Mouse (Mus musculus): ENCODE results near the gene Tmem120b.
A peak's percentile ranks its signal among the peaks of the same experiment; 100 is the strongest.

The Tmem120b gene

DNA sequence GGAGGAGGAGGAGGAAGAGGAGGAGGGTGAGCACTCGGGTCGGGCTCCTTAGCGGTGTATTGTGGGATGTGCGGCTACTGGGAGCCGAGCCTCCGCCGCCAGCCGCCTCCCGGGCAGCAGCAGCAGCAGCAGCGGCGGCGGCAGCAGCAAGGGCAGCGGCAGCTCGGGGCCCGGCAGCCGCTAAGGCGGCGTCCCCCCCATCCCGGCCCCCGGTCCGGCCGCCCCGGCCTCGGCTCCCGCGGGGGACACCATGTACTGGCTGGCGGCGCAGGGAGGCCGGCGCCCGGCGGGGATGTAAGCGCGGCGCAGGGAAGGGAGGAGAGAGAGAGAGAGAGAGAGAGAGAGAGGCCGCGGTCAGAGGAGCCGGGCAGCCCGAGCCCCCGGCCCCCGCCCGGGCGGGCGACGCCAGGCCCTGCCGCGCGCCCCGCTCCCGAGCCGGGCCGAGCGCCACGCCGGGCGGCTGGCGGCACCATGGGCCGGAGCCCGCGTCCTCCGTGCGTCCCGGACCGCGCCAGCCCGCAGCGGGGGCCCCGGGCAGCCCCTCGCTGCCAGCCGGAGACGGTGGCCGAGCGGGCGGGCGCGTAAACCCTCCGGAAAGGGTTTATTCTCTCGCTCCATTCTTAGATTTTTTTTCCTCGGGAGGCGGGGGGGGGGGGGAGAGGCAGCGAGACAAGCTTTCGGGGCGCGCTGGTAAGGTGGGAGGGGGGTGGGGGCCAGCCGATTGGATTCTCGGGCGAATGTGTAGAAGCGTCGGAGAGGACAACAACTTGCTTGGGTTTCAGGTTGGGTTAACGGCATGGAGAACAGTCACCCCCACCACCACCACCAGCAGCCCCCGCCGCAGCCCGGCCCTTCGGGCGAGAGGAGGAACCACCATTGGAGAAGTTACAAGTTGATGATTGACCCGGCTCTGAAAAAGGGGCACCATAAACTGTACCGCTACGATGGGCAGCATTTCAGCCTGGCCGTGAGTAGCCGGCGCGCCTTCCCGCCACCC, 74.2 kb downstream of the Tmem120b start, which contains the start of gene Setd1b:
TSS of gene Setd1b (plus strand) at position 33 of the 997 bp plus-strand sequence.
- DNase-seq, result no peak

- DNase-seq, result no peak
Measured at GRCm38 (mm10) chr5:123143251-123143970, 75.2 kb downstream of the Tmem120b start.

DNA sequence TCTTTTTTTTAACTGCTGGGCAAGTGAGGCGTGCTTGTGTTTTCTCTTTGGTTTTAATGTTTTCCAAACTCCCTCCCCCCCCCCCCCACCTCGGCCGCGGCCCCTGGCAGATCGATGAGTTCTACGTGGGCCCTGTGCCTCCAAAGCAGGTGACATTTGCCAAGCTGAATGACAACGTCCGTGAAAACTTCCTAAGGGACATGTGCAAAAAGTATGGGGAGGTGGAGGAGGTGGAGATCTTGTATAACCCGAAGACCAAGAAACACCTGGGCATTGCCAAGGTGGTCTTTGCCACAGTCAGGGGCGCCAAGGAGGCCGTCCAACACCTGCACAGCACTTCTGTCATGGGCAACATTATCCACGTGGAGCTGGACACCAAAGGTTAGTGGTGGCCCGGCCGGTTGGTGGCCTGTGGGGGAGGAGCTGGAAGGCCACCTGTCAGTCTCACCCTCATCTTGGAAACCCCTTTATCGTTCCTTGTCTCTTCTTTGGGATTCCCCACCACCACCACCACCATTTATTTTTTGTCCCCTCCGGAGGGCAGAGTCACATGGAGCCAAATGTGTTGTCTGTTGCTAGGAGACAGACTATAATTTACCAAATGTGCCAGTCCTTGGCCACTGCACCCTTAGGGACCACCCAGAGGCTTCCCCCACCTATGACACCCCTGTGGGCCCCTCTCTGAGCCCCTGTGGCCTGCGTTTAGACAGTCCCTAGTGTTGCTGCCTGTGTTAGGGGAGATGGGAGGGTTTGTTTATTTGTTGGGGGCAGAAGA, 75.9 kb downstream of the Tmem120b start:
- no peak for DNase-seq

- DNase-seq, result no peak
Measured at GRCm38 (mm10) chr5:123144746-123145590, 76.8 kb downstream of the Tmem120b start.

DNA sequence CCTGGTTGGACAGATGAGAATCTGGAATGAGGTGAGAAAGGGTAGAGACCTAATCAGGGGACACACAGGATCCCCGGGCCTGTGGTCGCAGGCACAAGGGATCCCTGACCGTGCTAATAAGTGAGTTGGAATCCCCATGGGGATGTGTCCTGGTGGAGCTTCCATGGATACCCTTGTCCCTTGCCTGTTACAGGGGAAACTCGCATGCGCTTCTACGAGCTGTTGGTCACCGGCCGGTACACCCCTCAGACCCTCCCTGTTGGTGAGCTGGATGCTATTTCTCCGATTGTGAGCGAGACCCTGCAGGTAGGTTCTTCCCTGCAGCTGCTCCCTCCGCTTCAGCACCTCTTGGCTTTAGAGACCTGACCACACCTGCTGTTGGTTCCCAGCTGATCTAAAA, 78.1 kb downstream of the Tmem120b start:
- DNase-seq, result no peak

DNA sequence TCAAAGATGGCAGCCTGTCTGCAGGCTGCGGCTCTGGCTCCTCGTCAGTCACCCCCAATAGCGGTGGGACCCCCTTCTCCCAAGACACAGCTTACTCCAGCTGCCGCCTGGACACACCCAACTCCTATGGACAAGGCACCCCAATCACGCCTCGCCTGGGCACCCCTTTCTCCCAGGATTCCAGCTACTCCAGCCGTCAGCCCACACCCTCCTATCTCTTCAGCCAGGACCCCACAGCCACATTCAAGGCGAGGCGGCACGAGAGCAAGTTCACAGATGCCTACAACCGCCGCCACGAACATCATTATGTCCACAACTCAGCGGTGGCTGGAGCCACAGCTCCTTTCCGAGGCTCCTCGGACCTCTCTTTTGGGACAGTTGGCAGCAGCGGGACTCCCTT, 79.4 kb downstream of the Tmem120b start:
- no peak for DNase-seq

- DNase-seq, result no peak
Measured at GRCm38 (mm10) chr5:123148073-123148722, 80.0 kb downstream of the Tmem120b start.

DNA sequence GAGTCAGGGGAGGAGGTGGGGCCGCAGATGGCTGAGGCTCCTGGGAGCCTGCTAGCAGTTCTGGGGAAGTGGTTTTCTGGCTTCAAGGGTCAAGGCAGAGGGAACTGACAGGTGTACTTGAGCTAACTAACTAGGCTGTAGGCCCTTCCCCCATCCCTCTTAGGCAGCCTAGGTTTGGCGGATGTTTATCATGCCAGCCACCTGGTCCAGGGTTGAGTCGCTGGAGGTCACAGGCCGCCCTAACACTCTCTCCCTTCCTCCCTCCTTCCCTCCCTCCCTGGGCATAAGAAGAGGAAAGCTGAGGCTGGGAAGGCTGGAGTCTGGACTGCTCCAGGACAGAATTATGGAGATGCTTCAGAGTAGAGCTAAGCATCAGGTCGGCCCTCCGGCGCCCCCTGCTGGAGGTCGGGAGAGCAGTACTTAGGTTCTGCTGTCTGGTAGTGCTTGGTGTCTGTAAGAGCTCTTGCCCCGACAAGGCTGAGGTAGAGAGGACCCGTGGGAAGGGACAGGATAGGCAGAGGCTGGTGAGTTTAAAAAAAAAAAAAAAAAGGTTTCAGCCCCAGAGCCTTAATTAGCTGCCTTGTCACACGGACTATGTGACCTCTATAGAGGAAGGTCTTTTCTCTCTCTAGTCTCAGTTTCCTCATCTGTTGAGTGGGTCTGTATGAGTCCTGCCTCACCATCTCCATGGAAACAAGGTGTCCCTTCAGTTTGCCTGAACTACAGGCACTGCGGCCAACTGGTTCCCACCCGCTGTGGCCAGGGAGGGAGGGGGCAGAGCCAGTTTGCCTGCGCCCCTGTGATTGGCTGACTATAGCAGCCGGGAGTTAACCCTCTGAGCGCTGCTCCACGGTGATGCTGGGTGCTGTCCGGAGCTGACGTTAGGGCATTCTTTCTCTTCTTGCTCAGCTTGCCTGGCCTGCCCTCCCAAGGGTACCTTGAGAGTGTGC, 81.5 kb downstream of the Tmem120b start:
- peak; percentile 90 for DNase-seq

DNA sequence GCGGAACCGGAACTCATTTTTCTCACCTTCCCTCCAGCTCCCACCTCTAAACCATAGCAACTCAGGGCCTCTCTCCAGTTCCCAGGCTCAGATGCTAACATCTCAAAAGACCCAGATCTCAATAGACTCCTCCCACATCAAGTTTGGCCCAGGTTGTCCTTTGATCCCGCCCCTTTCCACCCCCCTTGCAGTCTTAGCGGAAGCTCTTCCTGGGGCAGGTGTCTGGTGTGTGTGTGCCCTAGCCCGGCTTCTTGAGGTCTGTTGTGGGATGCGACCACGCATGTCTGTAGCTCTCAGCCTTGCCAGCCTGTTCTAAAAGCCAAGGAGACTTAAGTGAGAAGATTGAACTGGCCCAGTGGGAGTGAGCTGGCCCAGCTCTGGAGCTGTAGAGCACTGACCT, 82.4 kb downstream of the Tmem120b start:
- no peak for DNase-seq

GRCm38 (mm10) chr5:123151077-123151476, 82.9 kb downstream of the Tmem120b start:
- peak; percentile 75 for DNase-seq

- no peak for DNase-seq
Measured at GRCm38 (mm10) chr5:123151707-123152362, 83.6 kb downstream of the Tmem120b start.

DNA sequence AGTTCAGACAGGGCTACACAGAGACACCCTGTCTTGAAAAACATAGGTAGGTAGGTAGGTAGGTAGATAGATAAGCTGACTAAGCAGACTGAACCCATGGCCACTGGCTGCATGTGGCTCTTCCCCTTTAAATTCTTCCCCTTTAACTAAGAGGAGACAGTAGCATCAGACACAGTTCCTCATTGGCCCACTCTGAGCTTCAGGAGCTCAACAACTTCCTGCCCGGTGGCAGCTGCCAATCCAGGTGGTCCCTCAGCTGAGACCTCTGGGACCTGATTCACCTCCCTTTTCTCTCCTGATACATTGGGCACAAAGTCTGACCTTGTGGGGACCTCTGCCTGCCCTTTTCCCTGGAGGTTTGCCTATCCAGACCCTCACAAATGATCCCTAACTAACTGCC, 84.7 kb downstream of the Tmem120b start:
- no peak for DNase-seq

- no peak for DNase-seq
Measured at GRCm38 (mm10) chr5:123155425-123155824, 87.2 kb downstream of the Tmem120b start.

- DNase-seq, result no peak
Measured at GRCm38 (mm10) chr5:123156763-123157162, 88.5 kb downstream of the Tmem120b start.

- no peak for DNase-seq
Measured at GRCm38 (mm10) chr5:123157972-123158371, 89.8 kb downstream of the Tmem120b start.

GRCm38 (mm10) chr5:123159446-123159845, 91.2 kb downstream of the Tmem120b start:
- DNase-seq, result no peak

GRCm38 (mm10) chr5:123159866-123160265, 91.7 kb downstream of the Tmem120b start:
- DNase-seq, result no peak

DNA sequence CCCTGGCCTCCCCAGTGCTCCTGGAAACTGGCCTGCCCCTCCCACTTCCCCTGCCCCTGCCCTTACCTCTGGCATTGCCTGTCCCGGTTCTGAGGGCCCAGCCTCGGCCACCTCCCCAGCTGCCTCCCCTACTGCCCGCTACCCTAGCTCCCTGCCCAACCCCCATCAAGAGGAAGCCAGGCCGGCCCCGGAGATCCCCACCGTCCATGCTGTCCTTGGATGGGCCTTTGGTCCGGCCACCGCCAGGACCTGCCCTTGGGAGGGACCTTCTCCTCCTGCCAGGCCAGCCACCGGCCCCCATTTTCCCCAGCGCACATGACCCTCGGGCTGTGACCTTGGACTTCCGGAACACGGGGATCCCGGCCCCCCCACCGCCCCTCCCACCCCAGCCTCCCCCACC, 92.1 kb downstream of the Tmem120b start:
- DNase-seq, result no peak

GRCm38 (mm10) chr5:123162942-123163341, 94.7 kb downstream of the Tmem120b start:
- DNase-seq, result no peak

DNA sequence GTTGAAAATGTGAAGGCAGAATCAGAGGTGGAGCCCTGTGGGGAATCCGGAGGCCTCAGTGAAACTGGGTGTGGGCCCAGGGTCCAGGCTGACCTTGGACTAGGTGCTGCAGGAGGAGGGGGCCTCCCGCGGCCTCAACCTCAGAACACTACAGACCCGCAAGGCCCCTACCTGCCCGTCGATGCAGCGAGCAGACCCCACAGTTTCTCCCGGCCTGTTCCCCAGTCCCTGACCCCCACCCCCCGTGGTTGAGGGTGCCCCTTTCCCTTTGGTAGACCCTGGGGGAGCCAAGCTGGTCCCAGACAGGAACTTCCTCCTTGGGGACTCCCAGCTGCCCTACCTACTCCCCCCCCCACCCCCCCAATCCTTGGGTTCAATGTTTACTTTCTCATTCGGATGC, 98.2 kb downstream of the Tmem120b start:
- DNase-seq, result no peak

All from layer of hippocampus, adult 9-11 months (tissue).